1 mouse cellular context compared by ENCODE assay signal in the genomic region with DNA sequence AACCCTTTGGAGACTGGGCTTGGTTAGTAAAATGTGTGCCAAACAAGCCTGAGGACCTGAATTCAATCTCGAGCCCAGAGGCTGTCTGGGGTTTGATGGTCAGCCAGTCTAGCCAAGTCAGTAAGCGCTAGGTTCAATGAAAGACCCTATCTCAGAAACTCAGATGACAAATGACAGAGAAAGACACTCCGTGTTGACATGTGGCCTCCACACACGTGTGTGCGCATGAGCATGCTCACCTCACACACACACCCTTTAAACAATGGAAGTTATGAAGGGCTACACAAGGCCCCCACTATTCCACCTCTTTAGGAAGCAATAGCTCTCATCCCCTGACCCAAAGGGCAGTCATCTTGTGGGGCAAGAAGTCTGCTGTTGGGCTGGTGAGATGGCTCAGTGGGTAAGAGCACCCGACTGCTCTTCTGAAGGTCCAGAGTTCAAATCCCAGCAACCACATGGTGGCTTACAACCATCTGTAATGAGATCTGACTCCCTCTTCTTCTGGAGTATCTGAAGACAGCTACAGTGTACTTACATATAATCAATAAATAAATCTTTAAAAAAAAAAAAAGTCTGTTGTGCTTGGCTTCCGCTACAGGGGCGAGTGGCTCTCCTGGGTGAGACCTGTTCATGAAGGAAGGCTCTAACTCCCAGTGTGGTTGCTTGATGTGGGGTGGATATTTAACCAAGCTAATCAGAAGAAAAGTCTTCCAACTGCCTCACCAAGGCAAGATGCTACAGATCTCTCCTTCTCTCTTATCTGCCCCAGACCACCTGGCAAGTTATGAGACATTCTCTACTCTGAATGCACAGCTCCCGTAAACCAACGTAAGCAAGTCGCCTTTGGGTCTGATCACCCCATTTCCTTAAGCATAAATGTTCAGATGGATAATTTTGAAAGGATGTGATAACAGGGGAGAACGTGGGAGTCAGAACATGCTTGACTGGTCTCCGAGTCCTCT.
TF ChIP-seq lines count a peak whose summit lies in the region.

No protein-coding gene starts in this region.

TF ChIP-seq in MEL, 35 proteins besides CTCF, POLR2A, EP300 and RAD21 (continued from another document):
- TF ChIP-seq MXI1 (IDR thresholded peaks at IDR 0.05; ENCODE audit: low read depth, low read length) (peak; percentile 67), ZNF384 (IDR thresholded peaks at IDR 0.05; ENCODE audit: low read depth, low read length) (peak; percentile 94), JUND (IDR thresholded peaks at IDR 0.05; ENCODE audit: low read depth, low read length) (0 out of 2 replicates have a peak, but pooled peaks have one; percentile 61), TBP (IDR thresholded peaks at IDR 0.05; ENCODE audit: low read depth, low read length) (peak; percentile 61), E2F4 (IDR thresholded peaks at IDR 0.05; ENCODE audit: borderline replicate concordance, low read depth, low read length) (no peak), ZKSCAN1 (IDR thresholded peaks at IDR 0.05; ENCODE audit: low read depth, low read length) (peak; percentile 19; the same call in 1 of the 2 replicates), POLR2AphosphoS2 (IDR thresholded peaks at IDR 0.05; ENCODE audit: low read length) (peak; percentile 26; the same call in 1 of the 2 replicates), ZC3H11A (IDR thresholded peaks at IDR 0.05; ENCODE audit: low read depth, low read length) (no peak), USF1 (IDR thresholded peaks at IDR 0.05; ENCODE audit: low read depth, low read length) (0 out of 2 replicates have a peak, but pooled peaks have one; percentile 40), MEF2A (IDR thresholded peaks at IDR 0.05; ENCODE audit: extremely low read depth, insufficient replicate concordance, low read depth, low read length, poor library complexity, severe bottlenecking) (peak; percentile 36; the same call in 1 of the 2 replicates), HCFC1 (IDR thresholded peaks at IDR 0.05; ENCODE audit: low read depth, low read length) (no peak), NELFE (IDR thresholded peaks at IDR 0.05; ENCODE audit: low read depth, low read length) (peak; percentile 50), CHD2 (IDR thresholded peaks at IDR 0.05; ENCODE audit: low read length) (peak; percentile 57; the same call in 1 of the 2 replicates), CHD1 (IDR thresholded peaks at IDR 0.05; ENCODE audit: low read depth, low read length) (0 out of 2 replicates have a peak, but pooled peaks have one; percentile 74), MAZ (IDR thresholded peaks at IDR 0.05; ENCODE audit: low read depth, low read length) (peak; percentile 85; the same call in 1 of the 2 replicates), TAL1 (IDR thresholded peaks at IDR 0.05; ENCODE audit: low read length) (peak; percentile 95), RCOR1 (IDR thresholded peaks at IDR 0.05; ENCODE audit: low read depth, low read length) (peak; percentile 77; the same call in 1 of the 2 replicates), TCF12 (IDR thresholded peaks at IDR 0.05; ENCODE audit: low read depth, low read length) (peak; percentile 100), SIN3A (IDR thresholded peaks at IDR 0.05; ENCODE audit: low read length) (peak; percentile 95), SMC3 (IDR thresholded peaks at IDR 0.05; ENCODE audit: low read depth, low read length) (no peak), USF2 (IDR thresholded peaks at IDR 0.05; ENCODE audit: borderline replicate concordance in 1 of 2, insufficient read depth in 1 of 2, low read depth in 1 of 2, low read length in 2 of 2) (no peak), ZMIZ1 (IDR thresholded peaks at IDR 0.05; ENCODE audit: low read depth, low read length) (no peak), MYB (IDR thresholded peaks at IDR 0.05; ENCODE audit: low read depth, low read length) (peak; percentile 96), GATA1 (IDR thresholded peaks at IDR 0.05; ENCODE audit: low read depth, low read length) (peak; percentile 100), KAT2A (conservative IDR thresholded peaks at IDR 0.05; ENCODE audit: low read depth, low read length) (peak; percentile 52), BHLHE40 (IDR thresholded peaks at IDR 0.05; ENCODE audit: borderline replicate concordance, low read depth, low read length) (peak; percentile 64; the same call in 1 of the 2 replicates), MAFK (IDR thresholded peaks at IDR 0.05; ENCODE audit: borderline replicate concordance, low read depth, low read length) (no peak), ETS1 (IDR thresholded peaks at IDR 0.05; ENCODE audit: low read depth, low read length) (peak; percentile 97), MYC (IDR thresholded peaks at IDR 0.05; ENCODE audit: low read depth, low read length) (peak; percentile 85; the same call in 1 of the 2 replicates), ELF1 (IDR thresholded peaks at IDR 0.05; ENCODE audit: low read depth, low read length) (0 out of 2 replicates have a peak, but pooled peaks have one; percentile 52), POLR2AphosphoS5 (IDR thresholded peaks at IDR 0.05; ENCODE audit: borderline replicate concordance, low read depth, low read length) (no peak), NRF1 (IDR thresholded peaks at IDR 0.05; ENCODE audit: insufficient read depth, low read depth, low read length, poor library complexity, severe bottlenecking) (peak; percentile 56; the same call in 1 of the 2 replicates), MAX (IDR thresholded peaks at IDR 0.05; ENCODE audit: low read length) (peak; percentile 64)
TF ChIP-seq in MEL: peak in this region for 25.
